Mouse (Mus musculus) kidney, postnatal 25 days (tissue): ENCODE data around the gene Pik3r2.
A peak's percentile ranks its signal among the peaks of the same experiment; 100 is the strongest.

Source experiments
- DNase-seq, 2 experiments: peaks; one replicate each; pipeline ENCODE4 v3.0.0; 2021; ENCODE audit warnings: mixed read lengths in 2 of 2

Pik3r2 gene

DNA sequence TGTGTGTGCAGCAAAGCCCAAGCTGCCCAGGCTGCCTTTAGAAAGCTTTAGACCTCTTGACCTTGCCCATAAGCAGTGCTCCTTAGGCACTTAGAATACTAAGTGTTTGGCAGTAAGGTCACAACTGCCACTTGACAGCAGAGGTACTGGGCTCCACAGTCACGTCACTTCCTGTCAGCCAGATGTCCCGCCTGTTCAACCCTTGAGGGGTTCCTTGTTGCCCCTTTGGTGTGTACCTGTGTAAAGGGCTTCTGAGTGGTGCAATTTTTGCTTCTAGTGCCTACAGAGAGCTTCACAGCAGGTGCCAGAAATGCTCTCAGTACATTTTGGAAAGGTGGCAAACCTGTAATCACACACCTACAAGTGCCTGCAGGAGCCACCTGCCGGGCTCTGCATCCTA, 38.3 kb downstream of the Pik3r2 start:
- DNase-seq = peak in 1 of 2 experiments; percentile 23

DNA sequence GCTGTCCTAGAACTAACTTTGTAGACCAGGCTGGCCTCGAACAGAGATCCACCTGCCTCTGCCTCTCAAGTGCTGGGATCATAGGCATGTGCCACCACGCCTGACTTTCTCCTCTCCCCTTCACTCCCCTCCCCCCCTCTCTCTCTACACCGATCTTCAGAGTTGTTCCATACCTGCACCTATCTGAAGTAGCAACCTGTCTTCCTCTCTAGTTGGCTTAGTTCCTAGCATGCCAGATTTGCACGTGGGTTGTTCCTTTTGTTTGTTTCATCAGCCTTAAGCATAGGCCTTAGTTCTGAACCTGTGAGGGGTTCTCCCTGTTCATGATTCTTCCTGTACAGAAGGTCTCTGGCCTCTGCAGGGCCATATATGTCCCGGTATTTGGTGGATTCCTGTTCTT, 38.8 kb downstream of the Pik3r2 start:
- peak in 1 of 2 experiments; percentile 22 for DNase-seq

DNA sequence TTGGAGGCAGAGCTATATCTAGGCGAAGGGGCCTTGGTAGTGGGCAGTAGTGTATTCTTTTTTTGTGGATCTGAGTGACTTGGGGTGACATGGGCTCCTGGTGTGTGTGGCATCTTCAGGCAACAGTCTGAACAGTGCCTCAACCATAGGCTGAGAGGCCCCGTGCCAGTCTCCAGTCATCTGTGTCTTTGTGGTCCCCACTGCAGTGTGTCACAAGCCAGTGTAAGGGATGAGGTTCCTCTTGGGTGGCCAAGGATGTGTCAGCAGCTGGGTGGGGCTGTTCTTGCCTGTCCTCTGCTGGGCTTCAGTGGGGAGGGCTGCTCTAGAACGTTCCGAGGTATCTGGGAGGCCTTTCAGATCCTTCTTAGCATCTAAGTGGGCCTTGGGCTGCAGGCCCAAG, 45.6 kb downstream of the Pik3r2 start:
- peak in 1 of 2 experiments; percentile 33 for DNase-seq

DNA sequence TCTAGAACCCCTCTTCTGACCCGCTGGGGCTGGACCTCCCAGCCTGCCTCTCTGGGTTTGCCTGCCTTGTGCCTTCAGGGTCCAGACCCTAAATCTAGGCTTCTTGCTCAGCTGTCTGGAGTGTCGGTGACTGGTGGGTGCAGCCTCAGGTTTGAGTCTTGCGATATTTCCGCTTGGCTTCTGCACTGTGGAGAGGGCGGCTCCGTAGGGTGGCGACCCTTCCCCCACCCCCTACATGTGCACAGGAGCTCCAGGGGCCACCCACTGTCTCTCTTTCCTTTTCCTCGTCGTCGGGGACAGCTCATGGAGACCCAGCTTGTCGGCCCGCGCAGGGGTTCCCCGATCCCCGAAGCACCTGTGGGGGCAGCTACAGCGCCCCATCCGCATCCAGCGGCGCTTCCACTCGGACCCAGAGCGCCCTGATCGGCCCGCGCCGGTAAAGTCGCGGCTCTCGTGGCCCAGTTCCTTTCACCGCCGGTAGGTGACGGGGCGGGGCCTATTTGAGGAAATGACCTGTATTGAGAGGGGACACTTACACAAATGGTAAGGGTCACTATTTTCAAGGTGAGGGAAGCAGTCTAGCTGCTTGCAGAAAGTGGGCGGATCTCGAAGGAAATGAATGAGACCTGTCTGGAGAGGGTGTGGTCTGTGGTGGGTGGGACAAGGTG, 46.6 kb downstream of the Pik3r2 start:
- DNase-seq = peak in 1 of 2 experiments; percentile 57

DNA sequence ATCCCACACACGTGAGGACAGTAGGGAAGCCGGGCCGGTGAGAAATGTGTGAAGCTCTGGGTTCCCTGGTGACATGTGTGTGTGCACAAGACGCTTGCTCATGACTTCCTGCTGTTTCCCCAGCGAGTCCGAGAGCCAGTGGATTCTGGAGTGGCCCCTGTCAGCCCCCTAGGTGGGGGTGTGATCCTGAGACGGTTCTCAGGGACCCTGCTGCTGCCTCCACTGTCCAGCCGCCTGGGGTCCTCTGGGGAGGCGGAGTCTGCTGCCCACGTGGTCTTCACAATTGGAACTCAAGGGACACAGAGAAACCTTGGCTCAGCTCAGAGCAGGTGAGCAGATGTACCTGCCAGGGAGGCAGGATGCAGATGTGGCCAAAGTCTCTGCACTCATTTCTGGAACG, 49.8 kb downstream of the Pik3r2 start:
- DNase-seq = peak in 1 of 2 experiments; percentile 42

DNA sequence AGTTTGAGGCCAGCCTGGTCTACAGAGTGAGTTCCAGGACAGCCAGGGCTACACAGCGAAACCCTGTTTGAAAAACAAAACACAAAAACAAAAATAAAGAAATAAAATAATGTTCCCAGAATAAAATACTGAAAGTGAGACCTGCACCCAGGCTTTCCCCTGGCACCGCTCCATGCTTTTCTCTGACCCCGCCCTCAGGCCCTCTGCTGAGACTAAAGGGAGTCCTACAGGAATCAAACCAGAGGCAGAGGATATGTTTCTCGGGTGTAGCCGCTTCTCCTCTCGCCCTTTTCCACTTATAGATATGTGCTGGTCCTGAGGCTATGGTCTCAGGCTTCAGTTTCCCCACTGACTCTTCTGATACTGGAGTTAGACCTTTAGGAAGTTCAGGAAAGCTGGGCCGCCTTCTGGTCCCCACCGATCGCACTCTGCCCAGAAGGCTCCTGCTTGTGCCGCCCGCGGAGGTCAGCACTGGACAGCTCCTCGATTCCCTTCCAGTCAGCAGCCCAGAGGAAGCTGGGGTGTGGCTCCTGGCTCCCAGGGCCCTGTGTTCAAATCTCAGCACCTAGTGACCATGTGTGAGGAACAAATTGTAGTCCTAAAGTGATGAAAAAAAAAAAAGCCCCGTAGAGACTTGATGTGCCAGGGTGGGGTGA, 50.6 kb downstream of the Pik3r2 start:
- peak; percentile 80 to 85 for DNase-seq

DNA sequence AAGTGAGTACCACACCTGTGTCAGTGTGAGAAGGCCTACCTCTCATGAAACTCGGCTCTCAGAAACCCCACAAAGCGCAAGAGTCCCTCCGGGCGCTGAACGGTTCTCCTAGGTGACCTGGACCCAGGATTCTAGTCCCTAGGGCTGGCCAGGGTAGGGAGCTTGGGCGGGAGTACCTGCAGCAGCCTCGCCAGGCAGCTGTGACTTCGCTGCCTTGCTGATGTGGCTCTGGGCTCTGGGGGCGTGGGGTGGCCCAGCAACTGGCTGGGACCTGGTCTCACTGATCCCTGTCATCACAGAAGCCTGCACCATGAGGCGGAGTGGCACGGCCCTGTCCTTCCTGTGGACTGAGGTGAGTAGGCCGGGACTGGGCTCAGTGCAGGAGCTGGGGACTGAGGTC, 52.3 kb downstream of the Pik3r2 start:
- DNase-seq = peak in 1 of 2 experiments; percentile 69

DNA sequence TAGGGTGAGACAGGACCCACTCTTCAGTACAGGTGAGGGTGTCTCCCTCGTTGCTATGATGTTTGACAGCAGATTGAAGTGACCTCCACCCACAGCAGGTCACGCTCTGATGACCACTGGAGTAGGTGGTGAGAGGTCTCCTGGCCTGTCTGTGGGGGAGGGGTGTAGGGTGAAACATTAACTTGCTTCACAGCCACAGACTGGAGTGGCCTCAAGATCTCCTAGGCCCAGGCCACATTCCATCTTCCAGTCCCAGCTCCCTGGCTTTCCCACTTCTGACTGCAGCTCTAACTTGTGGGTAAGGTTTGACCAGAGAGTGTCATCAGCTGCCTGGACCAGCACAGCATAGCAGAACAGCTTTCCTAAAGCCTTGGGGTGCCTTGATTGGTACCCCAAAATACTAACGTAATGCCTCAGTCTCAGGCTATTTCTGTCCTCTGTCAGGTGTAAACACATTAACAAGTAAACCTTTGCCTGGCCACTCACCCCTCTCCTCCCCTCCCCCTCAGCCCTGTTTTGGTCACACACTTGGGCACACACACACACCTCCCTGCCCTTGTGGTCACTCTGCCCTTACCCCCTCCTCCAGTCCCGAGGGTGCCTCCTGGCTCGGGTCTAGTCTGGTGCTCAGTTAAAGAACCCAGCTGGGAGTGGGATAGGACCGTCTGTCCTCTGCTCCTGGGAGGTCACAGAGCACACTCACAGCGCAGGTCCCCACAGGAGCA, 52.9 kb downstream of the Pik3r2 start, which contains the start of gene Pde4c:
Gene Pde4c (plus strand): TSS at position 235 of the 725 bp plus-strand sequence.
- peak; percentile 96 to 97 for DNase-seq

DNA sequence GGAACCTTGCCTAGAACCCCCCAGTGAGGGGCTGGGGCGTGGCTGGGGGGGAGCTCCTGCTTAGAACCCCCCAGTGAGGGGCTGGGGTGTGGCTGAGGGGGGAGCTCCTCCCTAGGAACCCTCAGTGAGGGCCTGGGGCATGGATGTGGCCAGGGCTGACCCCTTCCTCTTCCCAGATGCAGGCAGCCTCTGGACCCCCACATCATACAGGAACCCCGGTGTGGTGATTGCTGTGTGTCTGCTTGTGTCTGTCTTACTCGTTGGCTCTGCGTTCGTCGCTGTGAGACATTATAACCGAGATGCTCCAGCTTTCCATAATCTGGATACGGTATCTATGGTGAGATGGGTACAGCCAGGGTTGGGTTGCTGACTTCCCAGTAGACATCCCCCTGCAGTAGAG, 54.9 kb downstream of the Pik3r2 start:
- DNase-seq = peak in 1 of 2 experiments; percentile 35

DNA sequence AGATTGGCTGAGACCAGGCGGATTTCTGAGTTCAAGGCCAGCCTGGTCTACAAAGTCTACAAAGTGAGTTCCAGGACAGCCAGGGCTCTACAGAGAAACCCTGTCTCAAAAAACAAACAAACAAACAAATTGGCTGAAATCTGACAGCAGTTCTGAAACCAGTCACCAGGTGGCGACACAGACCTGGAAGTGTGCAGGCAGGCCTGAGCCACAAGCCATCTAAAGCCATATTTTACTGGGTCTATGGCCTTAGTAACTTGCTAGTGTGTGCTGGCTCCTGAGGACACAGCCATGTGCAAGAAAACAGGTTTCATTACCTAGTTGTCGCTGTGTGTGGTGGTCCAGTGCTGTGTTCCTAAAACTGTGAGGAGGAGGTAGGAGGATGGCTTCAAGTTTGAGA, 55.8 kb downstream of the Pik3r2 start:
- peak; percentile 77 to 90 for DNase-seq

DNA sequence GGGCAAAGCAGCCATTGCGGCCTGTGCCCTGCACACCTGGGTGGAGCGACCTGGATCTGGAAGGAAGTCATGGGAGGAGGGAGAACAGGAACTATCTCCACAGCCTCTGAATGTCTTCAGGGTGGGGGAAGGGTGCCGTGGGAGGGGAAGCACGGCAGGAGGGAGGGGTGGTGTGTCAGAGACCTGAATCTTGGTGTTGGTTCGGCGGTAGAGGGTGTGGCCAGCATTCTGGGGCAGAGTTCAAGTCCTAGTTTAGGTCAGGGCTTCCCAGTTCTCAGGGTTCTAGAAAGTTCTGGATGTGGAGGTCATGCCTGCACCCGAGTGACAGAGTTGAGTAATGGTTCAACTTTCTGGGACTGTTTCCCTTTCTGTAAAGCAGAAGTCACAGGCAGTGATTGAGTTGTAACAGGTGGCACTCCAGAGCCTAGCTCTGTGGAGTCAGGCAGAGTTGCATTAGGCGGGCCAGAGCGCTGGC, 56.7 kb downstream of the Pik3r2 start:
- DNase-seq = peak in 1 of 2 experiments; percentile 67

DNA sequence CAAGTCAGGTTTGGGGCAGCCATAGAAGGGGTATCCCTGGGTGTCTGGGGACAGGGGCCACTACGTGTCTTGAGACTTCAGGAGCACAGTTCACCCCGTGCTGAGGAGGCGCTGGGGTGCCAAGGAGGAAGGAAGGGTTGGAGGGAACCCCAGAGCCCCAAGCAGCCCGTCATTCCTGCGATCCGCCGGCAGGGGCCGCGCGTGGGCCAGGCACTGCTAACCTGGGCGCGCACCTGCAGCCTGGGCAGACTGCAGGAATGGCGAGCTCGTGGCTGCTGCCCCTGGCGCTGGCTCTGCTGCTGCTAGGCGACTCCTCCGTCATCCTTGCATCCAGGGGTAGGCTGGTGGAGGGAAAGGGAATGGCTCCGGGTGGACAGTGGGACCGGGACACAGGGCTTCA, 58.2 kb downstream of the Pik3r2 start, which contains the start of gene Gm3336:
Gene Gm3336 (plus strand): TSS at position 247 of the 400 bp plus-strand sequence.
- peak; percentile 75 to 85 for DNase-seq
